Mouse (Mus musculus) heart, postnatal 0 days (tissue): ENCODE data around the gene Gpr176.

Source experiments
- CTCF ChIP-seq: IDR thresholded peaks from 2 replicates; pipeline ENCODE4 v1.5.1; 2016; ENCODE audit warnings: antibody characterized with exemption, control low read depth, low read depth
- EP300 ChIP-seq: IDR thresholded peaks from 2 replicates; pipeline ENCODE4 v1.6.1; 2016; ENCODE audit warnings: antibody characterized with exemption, low read depth

- TF ChIP-seq CTCF: no peak
- no peak for TF ChIP-seq EP300
Measured at GRCm38 (mm10) chr2:118315656-118316402, 57.4 kb downstream of the Gpr176 start.
